Mouse (Mus musculus) adipocyte (in vitro differentiated cells): ENCODE measurements around the gene Gm973.
"Not testable (repeated sequence)": the region's sequence is repeated elsewhere in the genome, so short reads cannot be mapped to it uniquely, and the experiment has no call there.

Experiments
- DNase-seq: peaks from one replicate; pipeline ENCODE4 v3.0.0-alpha.2; 2016; ENCODE audit warnings: low spot score

Gene Gm973

GRCm38 (mm10) chr1:59630356-59630755 lies 114.3 kb downstream of the Gm973 start:
- DNase-seq, result not testable (repeated sequence)

- no peak for DNase-seq
Observed at GRCm38 (mm10) chr1:59631986-59632659, 116.1 kb downstream of the Gm973 start.

- DNase-seq, result no peak
Observed at GRCm38 (mm10) chr1:59633056-59633455, 117.0 kb downstream of the Gm973 start.

GRCm38 (mm10) chr1:59636349-59636748 lies 120.3 kb downstream of the Gm973 start:
- no peak for DNase-seq

GRCm38 (mm10) chr1:59638371-59638770 lies 122.3 kb downstream of the Gm973 start:
- no peak for DNase-seq

GRCm38 (mm10) chr1:59642488-59642887 lies 126.4 kb downstream of the Gm973 start:
- DNase-seq, result no peak

- not testable (repeated sequence) for DNase-seq
Observed at GRCm38 (mm10) chr1:59646502-59646901, 130.4 kb downstream of the Gm973 start.

GRCm38 (mm10) chr1:59651201-59651819 lies 135.2 kb downstream of the Gm973 start:
- DNase-seq, result no peak

- no peak for DNase-seq
Observed at GRCm38 (mm10) chr1:59653243-59653911, 137.3 kb downstream of the Gm973 start.

- DNase-seq, result no peak
Observed at GRCm38 (mm10) chr1:59656244-59657171, 140.4 kb downstream of the Gm973 start.

- DNase-seq, result no peak
Observed at GRCm38 (mm10) chr1:59663456-59664135, 147.5 kb downstream of the Gm973 start.

GRCm38 (mm10) chr1:59668871-59669270 lies 152.8 kb downstream of the Gm973 start:
- no peak for DNase-seq

GRCm38 (mm10) chr1:59669962-59670630 lies 154.0 kb downstream of the Gm973 start:
- peak; percentile 61 for DNase-seq

- peak; percentile 90 for DNase-seq
Observed at GRCm38 (mm10) chr1:59670641-59671168, 154.6 kb downstream of the Gm973 start, which contains the start of gene Sumo1. Gene Sumo1, minus strand, starts transcription at chr1:59670834.

GRCm38 (mm10) chr1:59673661-59674060 lies 157.6 kb downstream of the Gm973 start:
- DNase-seq, result no peak

- no peak for DNase-seq
Observed at GRCm38 (mm10) chr1:59683926-59684818, 168.1 kb downstream of the Gm973 start.

GRCm38 (mm10) chr1:59684819-59685755 lies 169.0 kb downstream of the Gm973 start, which contains the start of gene Nop58:
Gene Nop58, plus strand, starts transcription at chr1:59684971.
- peak; percentile 98 for DNase-seq
